Mouse (Mus musculus): ENCODE results near the gene Olfr1392.

DNA sequence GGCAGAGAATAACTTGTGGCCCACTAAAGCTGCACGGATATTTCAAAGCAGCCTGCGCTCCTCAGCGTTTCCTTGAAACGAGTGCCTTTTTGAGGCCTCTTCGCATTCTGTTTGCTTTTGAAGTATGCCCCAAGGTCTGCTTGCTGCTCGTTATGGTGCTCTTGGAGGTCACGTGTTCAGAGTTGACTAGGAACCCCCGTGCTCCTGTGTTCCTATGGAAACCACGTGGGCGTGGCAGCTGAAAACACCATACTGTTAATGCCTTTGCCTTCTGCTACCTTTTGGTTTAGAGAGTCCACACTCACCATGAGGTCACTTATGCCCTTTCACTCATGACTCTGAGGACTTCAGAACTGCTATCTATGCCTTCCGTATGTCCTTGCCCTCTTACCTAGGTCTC is 20.5 kb upstream of the Olfr1392 start:
- TF ChIP-seq EP300 (IDR thresholded peaks at IDR 0.05; ENCODE audit: low read depth), result no peak
- no peak for TF ChIP-seq CTCF (IDR thresholded peaks at IDR 0.05; ENCODE audit: low read depth)

Data from liver, embryonic 14.5 days (tissue).